Mouse (Mus musculus): ENCODE results near the gene Gm10037. TPM values are rescaled to one million over a fixed set of nuclear protein-coding genes. Genes with fewer than 3 reads are reported as not detected.
"Not testable (repeated sequence)": the region's sequence is repeated elsewhere in the genome, so short reads cannot be mapped to it uniquely, and the experiment has no call there.

Gene Gm10037
- total RNA-seq (2021): 10 to 100 TPM; 11.8 to 12.8 TPM

GRCm38 (mm10) chr13:67830911-67831336 is at the start of gene Gm10037:
Gene Gm10037, plus strand, starts transcription at chr13:67831106.
- DNase-seq (ENCODE audit: low spot score in 2 of 2): peak; percentile 79 to 87
- intact Hi-C loops (cut with DNase I): no loop called here

- intact Hi-C loops (cut with DNase I): no loop called here
- DNase-seq (ENCODE audit: low spot score in 2 of 2): no peak
These were observed 38.9 kb upstream of the Gm10037 start for GRCm38 (mm10) chr13:67791921-67792455.

- DNase-seq (ENCODE audit: low spot score in 2 of 2): no peak
- intact Hi-C loops (cut with DNase I): no loop called here
These were observed 32.3 kb upstream of the Gm10037 start for GRCm38 (mm10) chr13:67798618-67799017.

GRCm38 (mm10) chr13:67799151-67799550 is 31.8 kb upstream of the Gm10037 start:
- intact Hi-C loops (cut with DNase I); DNase-seq (ENCODE audit: low spot score in 2 of 2): not testable (repeated sequence)

GRCm38 (mm10) chr13:67811651-67812210 is 19.2 kb upstream of the Gm10037 start:
- intact Hi-C loops (cut with DNase I): loop anchor here (2.0 to 10.0 kb wide), 3 partner anchors 34 to 87 kb away; partner anchors contain the start of genes Zfp493, Zfp65 and Zfp85

GRCm38 (mm10) chr13:67812961-67813709 is 17.8 kb upstream of the Gm10037 start:
- no peak for DNase-seq (ENCODE audit: low spot score in 2 of 2)
- intact Hi-C loops (cut with DNase I): loop anchor here (2.0 to 10.0 kb wide), 3 partner anchors 36 to 88 kb away; partner anchors contain the start of genes Zfp493, Zfp65 and Zfp85

More at GRCm38 (mm10) chr13:67811651-67812210, 19.2 kb upstream of the Gm10037 start:
- DNase-seq (ENCODE audit: low spot score in 2 of 2): no peak

- intact Hi-C loops (cut with DNase I): loop anchor here (2.0 to 10.0 kb wide), 3 partner anchors 37 to 89 kb away; partner anchors contain the start of genes Zfp493, Zfp65 and Zfp85
- peak; percentile 76 to 91 for DNase-seq (ENCODE audit: low spot score in 2 of 2)
These were observed 16.9 kb upstream of the Gm10037 start, which contains the start of gene Zfp273 for GRCm38 (mm10) chr13:67813710-67814660. Gene Zfp273, plus strand, starts transcription at chr13:67813740.

- no peak for DNase-seq (ENCODE audit: low spot score in 2 of 2)
- intact Hi-C loops (cut with DNase I): loop anchor here (10.0 kb wide), 1 partner anchor 94 kb away; the partner anchor contains the start of gene Zfp65
These were observed 12.3 kb upstream of the Gm10037 start for GRCm38 (mm10) chr13:67818636-67819035.

GRCm38 (mm10) chr13:67833137-67833536 is 2.2 kb downstream of the Gm10037 start:
- intact Hi-C loops (cut with DNase I): not testable (repeated sequence)

GRCm38 (mm10) chr13:67843775-67844118 is 12.8 kb downstream of the Gm10037 start:
- DNase-seq (ENCODE audit: low spot score in 2 of 2): no peak
- intact Hi-C loops (cut with DNase I): loop anchor here (5.0 kb wide), 2 partner anchors 116 to 206 kb away; partner anchors contain the start of genes Gm49345, Zfp65 and Zfp729a

More at GRCm38 (mm10) chr13:67833137-67833536, 2.2 kb downstream of the Gm10037 start:
- not testable (repeated sequence) for DNase-seq (ENCODE audit: low spot score in 2 of 2)

- intact Hi-C loops (cut with DNase I): loop anchor here (5.0 kb wide), 2 partner anchors 117 to 207 kb away; partner anchors contain the start of genes Gm49345, Zfp65 and Zfp729a
These were observed 13.4 kb downstream of the Gm10037 start for GRCm38 (mm10) chr13:67844119-67844852.

GRCm38 (mm10) chr13:67844853-67845194 is 13.9 kb downstream of the Gm10037 start:
- DNase-seq (ENCODE audit: low spot score in 2 of 2): no peak
- intact Hi-C loops (cut with DNase I): loop anchor here (5.0 kb wide), 2 partner anchors 118 to 208 kb away; partner anchors contain the start of genes Gm49345, Zfp65 and Zfp729a

More at GRCm38 (mm10) chr13:67844119-67844852, 13.4 kb downstream of the Gm10037 start:
- DNase-seq (ENCODE audit: low spot score in 2 of 2): peak; percentile 71 to 72

GRCm38 (mm10) chr13:67850361-67850760 is 19.5 kb downstream of the Gm10037 start:
- DNase-seq (ENCODE audit: low spot score in 2 of 2): no peak
- intact Hi-C loops (cut with DNase I): no loop called here

- intact Hi-C loops (cut with DNase I): no loop called here
- DNase-seq (ENCODE audit: low spot score in 2 of 2): no peak
These were observed 22.2 kb downstream of the Gm10037 start for GRCm38 (mm10) chr13:67853130-67853529.

- intact Hi-C loops (cut with DNase I): no loop called here
- DNase-seq (ENCODE audit: low spot score in 2 of 2): no peak
These were observed 23.1 kb downstream of the Gm10037 start for GRCm38 (mm10) chr13:67853983-67854382.

GRCm38 (mm10) chr13:67857317-67857716 is 26.4 kb downstream of the Gm10037 start:
- DNase-seq (ENCODE audit: low spot score in 2 of 2): no peak
- intact Hi-C loops (cut with DNase I): no loop called here

GRCm38 (mm10) chr13:67862508-67862907 is 31.6 kb downstream of the Gm10037 start:
- DNase-seq (ENCODE audit: low spot score in 2 of 2): no peak
- intact Hi-C loops (cut with DNase I): loop anchor here (10.0 kb wide), 1 partner anchor 702 kb away; no protein-coding TSS in a partner anchor

GRCm38 (mm10) chr13:67863026-67863425 is 32.1 kb downstream of the Gm10037 start, which contains the start of gene BC048507:
Gene BC048507, plus strand, starts transcription at chr13:67863326.
- DNase-seq (ENCODE audit: low spot score in 2 of 2): no peak
- intact Hi-C loops (cut with DNase I): loop anchor here (10.0 kb wide), 1 partner anchor 702 kb away; no protein-coding TSS in a partner anchor

All from left cerebral cortex, postnatal 25 days (tissue).